Mouse (Mus musculus): ENCODE measurements around the gene Ank3.

The Ank3 gene

DNA sequence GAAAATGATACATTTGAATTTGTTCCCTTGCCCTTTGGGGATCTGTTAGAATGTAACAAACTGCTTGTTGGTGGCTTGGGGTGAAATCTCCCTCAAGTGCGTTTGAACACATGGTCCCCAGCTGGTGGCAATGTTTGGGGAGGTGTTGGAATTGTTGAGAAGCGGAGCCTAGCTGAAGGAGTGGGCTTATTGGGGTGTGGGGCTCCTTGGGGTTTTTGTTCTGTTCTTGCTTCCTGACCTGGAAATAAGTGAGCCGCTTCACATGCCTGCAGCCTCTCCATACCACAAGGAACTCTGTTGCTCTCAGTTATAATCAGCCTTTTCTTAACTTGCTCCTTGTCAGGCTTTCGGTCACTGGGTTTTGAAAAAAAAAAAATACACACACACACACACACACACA, 73.3 kb downstream of the Ank3 start:
- no peak for DNase-seq (ENCODE audit: low read depth, low spot score)

DNA sequence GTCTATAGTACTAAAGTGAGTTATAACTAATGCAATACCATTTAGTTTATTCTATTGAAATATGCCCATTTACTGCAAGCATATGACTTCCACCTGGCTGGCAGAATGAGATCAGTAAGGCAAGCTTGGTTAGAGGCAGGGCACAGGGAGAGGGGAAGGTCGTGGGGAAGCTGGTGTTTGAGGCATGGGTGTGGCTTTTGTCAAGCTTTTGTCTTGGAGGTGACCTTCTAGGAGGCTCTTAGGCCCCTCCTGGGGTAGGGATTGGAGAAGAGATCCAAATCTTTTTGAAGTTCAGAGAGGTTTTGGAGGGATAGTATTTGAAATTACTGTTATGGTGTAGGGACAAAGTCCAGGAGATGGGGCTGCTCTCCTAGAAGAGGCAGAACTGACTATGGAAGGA, 78.3 kb downstream of the Ank3 start:
- DNase-seq (ENCODE audit: low read depth, low spot score) = no peak

DNA sequence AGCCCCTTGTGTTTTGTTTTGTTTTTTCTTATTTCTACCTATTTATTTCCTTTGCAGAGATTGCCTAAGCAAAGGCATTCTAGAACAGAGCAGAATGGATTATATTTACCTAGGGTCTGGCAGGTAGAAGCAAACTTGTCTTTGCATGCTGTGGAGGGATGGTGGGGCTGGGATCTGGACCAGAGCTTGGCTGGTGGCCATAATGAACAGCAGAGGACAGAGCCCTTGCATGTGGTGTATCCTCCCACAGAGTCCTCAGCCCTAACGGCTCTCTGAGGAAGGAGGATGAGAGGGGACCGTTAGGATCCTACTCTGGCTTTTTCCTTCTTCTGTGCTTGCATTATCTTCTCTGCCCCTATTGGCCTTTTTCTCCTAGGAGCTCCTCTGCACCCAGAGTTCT, 79.1 kb downstream of the Ank3 start:
- no peak for DNase-seq (ENCODE audit: low read depth, low spot score)

DNA sequence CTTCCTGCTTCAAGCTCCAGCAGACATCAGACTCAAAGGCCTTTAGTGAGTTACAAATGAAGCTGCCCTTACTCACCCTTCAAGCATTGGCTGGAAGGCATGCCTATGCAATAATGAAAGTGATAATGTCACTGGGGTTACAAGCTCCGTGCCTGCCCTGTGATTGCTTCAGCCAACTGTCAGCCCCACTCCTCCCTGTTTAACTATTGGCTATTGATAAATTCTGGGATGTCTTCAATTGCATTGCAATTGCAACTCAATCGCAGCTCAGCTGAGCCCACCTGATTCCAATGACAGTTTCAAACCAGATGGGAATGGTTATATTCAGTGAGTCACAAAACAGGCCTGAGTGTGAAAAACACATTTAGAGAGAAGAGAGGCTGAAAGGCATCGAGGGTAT, 80.3 kb downstream of the Ank3 start:
- DNase-seq (ENCODE audit: low read depth, low spot score) = no peak

DNA sequence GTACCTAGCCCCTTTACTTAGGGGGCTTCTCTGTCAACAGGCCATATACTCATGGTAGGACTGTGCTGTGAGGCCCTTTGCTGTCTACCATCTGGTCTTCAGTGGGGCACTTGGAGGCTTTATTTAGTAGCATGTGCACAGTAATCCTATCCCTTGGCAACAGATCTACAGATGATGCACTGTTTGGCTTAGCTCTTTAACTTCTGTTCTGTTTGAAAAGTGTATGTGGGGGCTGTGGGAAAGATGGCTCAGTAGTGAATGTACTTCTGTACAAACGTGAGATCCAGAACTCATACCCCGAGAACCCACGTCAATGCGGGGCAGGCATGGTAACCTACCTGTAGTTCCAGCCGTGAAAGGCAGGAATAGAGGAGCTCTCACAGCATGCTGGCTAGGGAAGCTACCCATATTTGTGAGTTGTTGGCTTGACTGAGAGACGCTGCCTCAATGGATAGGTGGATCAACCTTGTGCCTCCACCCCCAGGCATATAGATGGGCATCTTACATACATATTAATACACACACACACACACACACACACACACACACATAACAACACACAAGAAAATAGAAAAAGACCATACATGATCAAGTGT, 86.7 kb downstream of the Ank3 start:
- DNase-seq (ENCODE audit: low read depth, low spot score) = no peak

DNA sequence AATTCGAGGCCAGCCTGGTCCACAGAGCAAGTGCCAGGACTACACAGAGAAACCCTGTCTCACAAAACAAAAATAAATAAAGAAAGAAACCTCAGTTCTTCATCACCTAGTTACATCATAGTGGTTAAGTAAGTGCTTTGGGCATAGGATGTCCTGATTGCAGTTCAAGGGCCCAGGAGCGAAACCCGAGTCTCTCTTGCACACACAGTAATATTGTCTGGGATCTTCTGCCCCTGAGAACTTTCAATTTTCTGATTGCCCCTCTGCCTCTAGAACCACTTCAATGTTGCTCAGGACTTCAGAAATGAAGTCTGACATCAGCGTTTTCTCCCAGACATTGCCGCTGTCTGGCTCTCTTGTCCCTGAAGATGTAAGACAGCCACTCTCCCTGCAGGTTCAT, 91.6 kb downstream of the Ank3 start:
- DNase-seq (ENCODE audit: low read depth, low spot score) = no peak

DNA sequence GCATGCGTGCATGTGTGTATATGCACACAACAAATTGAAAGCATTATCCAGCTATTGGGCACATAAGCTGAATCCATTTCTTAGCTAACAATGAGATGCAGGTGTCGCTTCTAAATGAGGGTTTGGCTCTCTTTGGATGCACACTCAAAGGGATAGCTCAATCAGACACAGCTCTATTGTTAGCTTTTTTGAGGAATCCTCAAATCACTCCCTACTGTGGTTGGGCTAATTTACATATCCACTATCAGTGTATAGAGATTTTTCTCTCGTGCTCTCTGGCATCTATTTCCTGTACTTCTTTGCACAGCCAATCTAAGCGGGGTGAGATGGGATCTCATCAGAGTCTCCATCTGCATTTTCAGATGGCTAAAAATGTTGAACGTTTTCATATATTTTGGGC, 93.4 kb downstream of the Ank3 start:
- DNase-seq (ENCODE audit: low read depth, low spot score) = no peak

DNA sequence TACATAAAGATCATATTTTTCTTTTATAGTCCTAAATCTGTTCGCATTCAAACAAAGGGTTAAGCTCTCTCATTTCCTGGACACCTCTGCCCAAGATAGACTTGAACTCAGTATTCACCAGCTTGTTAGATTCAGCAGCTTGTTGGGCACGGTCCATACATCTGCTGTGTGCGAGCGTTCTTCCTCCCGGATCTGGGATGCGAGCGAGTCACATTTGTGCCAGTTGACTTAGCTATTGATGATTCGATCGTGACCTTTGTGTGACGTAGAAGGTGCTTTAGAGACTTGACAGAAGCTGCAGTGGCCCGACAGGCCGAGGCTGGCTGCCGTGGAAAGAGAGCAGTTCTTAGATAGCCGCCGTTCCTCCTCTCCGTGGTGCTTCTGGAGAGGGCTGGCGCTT, 98.8 kb downstream of the Ank3 start:
- no peak for DNase-seq (ENCODE audit: low read depth, low spot score)

DNA sequence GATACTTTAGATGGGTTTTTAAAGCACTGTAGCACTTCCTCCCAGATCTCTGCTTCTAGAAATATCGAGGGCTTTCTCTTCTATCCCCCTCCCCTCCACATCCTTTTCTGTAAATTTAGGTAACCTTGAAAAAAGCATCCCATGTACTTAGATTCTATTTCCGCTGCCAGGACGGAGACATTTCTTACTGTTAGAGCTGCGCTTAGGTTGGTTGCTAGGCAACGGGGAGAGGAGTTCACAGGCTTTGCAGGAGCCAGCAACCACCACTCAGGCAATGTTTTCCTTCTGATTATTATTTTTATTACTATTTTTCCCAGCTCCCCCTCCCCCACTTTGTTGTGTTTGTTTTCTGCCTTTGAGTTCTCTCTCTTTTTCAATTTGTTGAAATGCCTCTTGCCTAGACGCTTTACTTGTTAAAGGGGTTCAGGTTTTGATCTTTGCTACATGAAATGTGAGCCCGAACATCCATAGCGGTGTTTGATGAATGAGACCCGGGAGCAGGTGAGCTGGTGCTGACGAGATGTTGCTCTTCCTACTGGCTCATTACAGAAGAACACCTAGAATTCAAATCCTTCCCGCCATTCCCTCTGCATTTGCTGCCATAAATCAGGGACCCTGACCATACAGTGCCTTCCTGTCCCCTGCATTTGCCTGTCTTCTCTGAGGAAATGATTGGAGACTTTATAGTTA, 101.7 kb downstream of the Ank3 start:
- DNase-seq (ENCODE audit: low read depth, low spot score) = peak; percentile 88

DNA sequence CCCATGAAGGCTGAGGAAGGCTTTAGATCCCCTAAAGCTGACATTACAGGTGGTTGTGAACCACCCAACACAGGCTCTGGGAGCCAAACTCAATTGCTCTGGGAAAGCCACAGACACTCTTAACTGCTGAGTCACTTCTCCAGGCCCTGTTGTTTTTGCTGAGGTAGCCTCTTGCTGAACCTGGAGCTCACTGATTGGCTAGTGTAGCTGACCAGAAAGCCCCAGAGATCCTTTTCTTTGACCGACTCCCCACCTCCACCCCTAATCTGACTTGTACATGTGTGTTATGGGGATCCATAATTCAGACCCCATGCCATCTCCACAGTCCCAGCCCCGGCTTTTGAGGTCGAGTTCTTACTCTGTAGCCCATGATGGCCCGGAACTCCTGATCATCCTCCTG, 105.2 kb downstream of the Ank3 start:
- DNase-seq (ENCODE audit: low read depth, low spot score) = no peak

DNA sequence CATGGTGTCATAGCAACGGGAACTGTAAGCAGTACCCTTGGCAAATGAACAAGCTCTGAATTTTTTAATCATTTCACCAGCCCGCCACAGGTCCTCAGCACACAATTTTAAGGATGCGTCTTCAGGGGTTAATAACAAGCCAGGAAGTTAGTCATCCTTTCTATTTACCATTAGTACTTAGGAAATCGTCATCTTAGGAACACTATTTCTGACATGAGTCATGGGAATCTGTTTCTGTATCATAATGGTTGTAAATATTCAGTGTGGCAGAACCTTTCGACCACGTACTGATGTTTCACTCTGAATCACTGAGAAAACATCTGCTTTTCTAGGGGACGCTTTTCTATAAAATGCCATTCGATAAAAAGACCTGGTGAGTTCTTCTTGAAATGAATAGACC, 109.1 kb downstream of the Ank3 start:
- no peak for DNase-seq (ENCODE audit: low read depth, low spot score)

DNA sequence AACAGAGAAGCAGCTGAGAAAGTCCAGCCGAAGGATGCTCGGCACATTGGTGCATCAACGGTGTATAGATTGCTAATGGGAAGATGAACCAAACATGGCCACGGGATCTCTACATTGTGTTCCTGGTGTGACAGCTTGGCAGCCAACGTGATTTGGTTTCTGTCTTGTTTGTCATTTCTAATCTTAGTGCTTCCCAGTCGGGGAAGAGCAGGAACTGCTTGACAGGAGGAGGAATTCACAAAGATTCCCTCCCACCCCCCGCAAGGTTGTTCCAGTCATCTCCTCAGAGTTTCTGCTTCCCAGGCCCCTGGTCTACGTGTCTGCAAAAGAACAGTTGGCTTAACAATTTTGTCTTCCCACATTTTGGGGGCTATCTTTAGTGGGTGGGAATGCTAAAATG, 111.8 kb downstream of the Ank3 start:
- no peak for DNase-seq (ENCODE audit: low read depth, low spot score)

DNA sequence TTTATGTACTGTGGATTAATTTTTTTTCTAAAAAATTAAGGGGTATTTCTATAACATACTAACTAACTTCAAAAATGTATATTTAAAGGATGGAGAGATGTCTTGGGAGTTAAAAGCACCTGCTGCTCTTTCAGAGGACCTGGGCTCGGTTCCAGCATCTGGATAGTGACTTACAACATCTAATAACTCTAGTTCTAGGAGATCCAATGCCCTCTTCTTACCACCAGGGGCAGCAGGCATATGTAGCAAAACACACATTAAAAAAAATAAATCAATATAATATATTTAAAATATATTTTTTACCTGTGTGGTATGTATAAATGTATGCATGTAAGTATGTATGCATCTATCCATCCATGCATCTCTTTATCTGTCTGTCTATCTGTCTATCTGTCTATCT, 112.7 kb downstream of the Ank3 start:
- no peak for DNase-seq (ENCODE audit: low read depth, low spot score)

DNA sequence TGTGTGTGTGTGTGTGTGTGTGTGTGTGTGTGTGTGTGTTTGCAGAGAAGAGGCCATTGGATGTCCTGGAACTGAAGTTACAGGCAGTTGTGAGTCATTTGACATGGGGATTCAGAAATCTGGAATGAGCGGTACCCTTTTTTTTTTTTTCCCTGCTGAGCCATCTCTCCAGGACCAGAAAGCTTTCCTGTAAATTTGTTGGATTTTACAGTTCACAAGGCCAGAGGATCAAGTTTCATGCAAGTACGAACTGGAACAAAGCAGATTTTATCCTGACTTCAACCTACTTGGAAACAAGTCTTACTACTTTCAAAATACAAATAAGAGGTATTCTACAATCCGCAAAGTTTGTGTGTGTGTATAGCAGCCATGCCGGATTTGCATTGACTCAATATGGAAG, 123.4 kb downstream of the Ank3 start:
- DNase-seq (ENCODE audit: low read depth, low spot score) = no peak

DNA sequence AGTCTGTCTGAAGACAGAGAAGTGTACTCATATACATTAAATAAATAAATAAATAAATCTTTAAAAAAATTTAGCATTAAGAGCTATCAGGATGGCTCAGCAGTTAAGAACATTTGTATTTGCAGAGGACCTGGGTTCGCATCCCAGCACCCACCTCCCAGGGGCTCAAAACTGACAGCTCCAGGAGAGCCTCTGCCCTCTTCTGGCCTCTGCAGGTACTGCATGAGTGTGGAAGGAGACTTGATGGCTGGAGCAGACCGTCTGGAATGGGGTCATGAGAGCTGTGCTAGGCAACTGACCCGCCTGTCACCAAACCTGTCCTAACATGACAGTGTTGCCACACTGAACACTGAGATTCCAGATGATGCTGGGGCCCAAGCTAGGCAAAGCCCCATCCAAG, 124.6 kb downstream of the Ank3 start:
- DNase-seq (ENCODE audit: low read depth, low spot score) = no peak

DNA sequence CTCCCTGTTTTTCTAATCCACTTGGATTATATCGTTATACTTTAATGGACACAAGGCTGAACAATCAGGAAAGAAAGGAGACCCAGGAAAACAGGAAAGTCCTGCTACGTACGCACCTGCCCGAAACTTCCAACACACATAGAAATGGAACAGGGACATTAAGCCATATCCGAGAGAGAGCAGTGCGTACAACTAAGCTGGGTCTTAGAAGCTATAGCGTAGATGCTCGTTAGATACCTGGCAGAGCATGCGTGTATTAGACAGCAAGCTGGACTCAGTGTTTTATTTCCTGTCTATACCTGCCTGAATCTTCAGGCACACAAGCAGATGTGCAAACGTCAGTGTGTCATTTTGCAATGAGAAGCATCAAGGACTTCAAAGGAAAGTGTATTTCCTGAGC, 128.7 kb downstream of the Ank3 start:
- no peak for DNase-seq (ENCODE audit: low read depth, low spot score)

DNA sequence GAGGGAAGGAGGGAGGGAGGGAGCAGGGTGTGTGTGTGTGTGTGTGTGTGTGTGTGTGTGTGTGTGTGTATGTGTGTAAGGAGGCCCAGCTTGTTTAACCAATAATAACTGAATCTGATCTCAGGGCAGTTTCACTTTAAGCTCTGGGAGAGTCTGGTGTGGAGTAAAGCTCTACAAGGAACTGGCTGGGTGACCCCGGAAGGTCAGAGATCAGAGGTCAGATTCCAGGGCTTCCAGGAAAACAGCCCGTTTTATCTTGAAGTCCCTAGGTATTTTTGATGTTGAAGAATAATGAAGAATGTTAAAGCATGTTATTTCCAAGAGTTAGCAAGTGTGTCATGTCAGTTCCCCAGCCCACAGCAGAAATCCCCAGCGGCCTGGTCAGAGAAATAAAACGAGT, 130.2 kb downstream of the Ank3 start:
- DNase-seq (ENCODE audit: low read depth, low spot score) = no peak

DNA sequence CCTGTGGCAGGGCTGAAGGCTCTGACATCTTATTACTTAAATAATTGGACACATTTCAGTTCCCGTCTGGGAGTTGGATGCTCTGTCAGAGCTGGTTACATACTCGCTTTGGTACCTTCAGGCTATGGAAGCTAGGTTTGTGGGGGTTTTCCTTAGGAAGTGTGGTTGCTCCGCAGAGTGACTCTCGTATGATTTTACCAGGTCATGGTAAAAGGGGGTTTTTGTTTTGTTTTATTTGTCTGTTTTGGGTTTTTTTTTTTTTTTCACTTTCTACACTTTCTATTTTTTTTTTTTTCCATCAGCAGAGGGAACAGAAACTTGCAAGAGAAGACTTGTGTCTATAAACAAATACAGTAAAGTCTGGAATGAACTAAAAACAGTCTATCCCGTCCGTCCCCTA, 131.8 kb downstream of the Ank3 start:
- DNase-seq (ENCODE audit: low read depth, low spot score) = no peak

DNA sequence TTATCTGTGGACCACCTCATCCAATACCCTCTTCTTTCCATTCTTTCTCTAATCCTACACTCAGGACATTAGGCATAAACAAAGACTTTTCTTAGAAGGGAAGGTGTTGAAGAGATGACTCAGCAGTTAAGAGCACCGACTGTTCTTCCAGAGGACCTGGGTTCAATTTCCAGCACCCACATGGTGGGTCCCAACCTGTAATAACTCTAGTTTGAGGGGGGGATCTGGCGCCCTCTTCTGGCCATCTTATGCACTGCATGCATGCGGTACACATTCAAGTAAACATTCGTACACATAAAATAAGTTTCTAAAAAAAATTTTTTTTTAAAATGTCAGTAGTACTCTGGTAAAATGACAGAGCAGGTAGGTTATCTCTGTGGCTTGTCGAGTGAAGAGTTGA, 133.0 kb downstream of the Ank3 start:
- DNase-seq (ENCODE audit: low read depth, low spot score) = no peak

DNA sequence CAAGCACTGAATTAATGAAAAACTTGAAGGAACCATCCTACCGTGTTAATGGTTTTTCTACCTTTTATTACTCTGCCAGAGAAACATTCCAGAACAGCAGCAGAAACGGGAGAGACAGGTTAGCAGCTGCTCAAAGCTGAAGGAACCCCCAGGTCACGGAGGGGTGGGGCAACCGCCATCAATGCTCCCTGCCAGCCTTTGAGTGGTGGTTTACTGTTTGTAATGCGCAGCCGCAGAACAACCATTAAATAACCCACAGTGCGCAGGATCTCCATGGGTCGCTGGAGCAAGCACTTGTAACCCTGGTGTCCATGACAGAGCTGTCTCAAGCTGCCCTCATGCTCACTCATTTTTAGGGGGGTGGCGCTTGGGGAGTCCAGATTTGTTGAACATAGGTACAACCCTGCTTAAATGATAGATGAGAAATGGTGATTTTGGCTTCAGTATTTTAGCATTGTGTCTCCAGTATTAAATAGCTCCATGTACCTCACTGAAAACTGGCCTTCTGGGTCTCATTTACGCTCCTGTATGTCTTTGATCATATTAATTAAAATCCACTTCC, 133.7 kb downstream of the Ank3 start:
- no peak for DNase-seq (ENCODE audit: low read depth, low spot score)

DNA sequence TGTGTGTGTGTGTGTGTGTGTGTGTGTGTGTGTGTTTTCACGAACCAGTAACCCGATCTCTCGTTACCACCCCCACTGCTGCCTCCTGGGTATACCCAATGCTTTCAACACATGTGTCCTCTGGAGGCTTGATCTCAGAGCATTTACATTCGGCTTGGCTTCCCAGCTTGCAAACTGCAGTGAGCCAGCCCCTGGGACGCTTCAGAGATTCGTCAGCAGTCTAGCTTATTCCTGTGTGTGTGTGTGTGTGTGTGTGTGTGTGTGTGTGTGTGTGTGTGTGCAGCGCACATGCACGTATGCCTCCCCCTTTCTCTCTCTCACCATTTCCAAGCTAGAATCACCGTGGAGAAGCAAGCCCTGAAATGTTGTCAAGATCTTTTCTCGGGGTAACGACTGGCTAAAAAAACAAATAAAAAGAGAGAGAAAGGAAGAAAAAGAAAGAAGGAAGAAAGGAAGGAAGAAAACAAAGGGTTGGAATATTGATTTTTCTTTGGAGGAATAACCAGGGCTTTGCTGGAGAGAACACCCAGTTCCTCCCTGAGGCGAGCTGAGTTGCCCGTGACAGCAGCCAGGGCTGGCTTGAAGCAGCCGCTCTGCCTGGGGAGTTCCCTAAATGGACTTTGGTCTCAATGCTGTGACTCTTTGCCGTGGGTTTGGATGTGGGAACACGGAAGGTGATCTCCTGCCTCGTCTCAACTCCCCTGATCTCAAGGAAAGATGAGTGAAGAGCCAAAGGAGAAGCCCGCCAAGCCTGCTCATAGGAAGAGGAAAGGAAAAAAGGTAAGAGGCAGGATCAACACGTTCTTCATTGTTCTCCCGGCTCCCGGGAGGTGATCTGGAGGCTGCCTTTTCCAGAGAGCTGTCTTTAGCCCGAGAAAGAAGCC, 135.2 kb downstream of the Ank3 start:
- peak; percentile 70 for DNase-seq (ENCODE audit: low read depth, low spot score)

DNA sequence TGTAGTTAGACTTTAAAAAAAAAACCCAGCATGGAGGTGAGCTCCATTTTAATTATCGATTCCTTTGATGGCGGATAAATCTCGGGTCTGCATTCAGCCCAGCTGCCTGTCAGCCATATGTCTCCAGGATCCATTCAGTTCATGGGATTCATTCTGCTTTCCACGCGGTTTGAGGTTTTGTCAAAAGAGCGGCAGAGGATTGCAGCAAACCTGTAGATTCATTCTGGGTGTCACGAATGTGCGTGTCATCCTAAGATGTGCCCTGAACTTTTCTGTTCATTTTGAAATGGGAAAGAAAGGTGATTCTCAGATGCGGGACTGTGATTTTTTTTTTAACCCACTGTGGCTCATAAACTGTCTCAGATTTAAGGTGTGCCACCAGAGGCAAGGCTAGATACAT, 136.1 kb downstream of the Ank3 start:
- DNase-seq (ENCODE audit: low read depth, low spot score) = no peak

Data from telencephalon, adult 2 months (tissue).